Mouse (Mus musculus): ENCODE results near the gene Mlycd.

- TF ChIP-seq CTCF (IDR thresholded peaks at IDR 0.05; ENCODE audit: low read depth) (no peak), EP300 (optimal IDR thresholded peaks at IDR 0.05) (no peak)
Observed at GRCm38 (mm10) chr8:119428350-119428740, 33.7 kb downstream of the Mlycd start.
